Mouse (Mus musculus): ENCODE measurements around the gene Btn1a1. TPM values are rescaled to one million over a fixed set of nuclear protein-coding genes. Genes with fewer than 3 reads are reported as not detected.
A peak's percentile ranks its signal among the peaks of the same experiment; 100 is the strongest.

The Btn1a1 gene
- total RNA-seq, 4 experiments from 2014 or later, result not detected

GRCm38 (mm10) chr13:23438521-23438920 lies 27.2 kb downstream of the Btn1a1 start:
- DNase-seq (ENCODE audit: low spot score in 2 of 2), result no peak

- DNase-seq (ENCODE audit: low spot score in 2 of 2), result peak; percentile 76 to 79
Observed at GRCm38 (mm10) chr13:23437908-23438307, 27.8 kb downstream of the Btn1a1 start.

GRCm38 (mm10) chr13:23436861-23437822 lies 28.6 kb downstream of the Btn1a1 start:
- peak in 1 of 2 experiments; percentile 36 for DNase-seq (ENCODE audit: low spot score in 2 of 2)

- DNase-seq (ENCODE audit: low spot score in 2 of 2), result no peak
Observed at GRCm38 (mm10) chr13:23436231-23436661, 29.5 kb downstream of the Btn1a1 start.

GRCm38 (mm10) chr13:23435676-23436075 lies 30.0 kb downstream of the Btn1a1 start:
- DNase-seq (ENCODE audit: low spot score in 2 of 2), result no peak

- DNase-seq (ENCODE audit: low spot score in 2 of 2), result no peak
Observed at GRCm38 (mm10) chr13:23435241-23435640, 30.5 kb downstream of the Btn1a1 start.

- DNase-seq (ENCODE audit: low spot score in 2 of 2), result no peak
Observed at GRCm38 (mm10) chr13:23434426-23434825, 31.3 kb downstream of the Btn1a1 start.

GRCm38 (mm10) chr13:23433801-23434200 lies 31.9 kb downstream of the Btn1a1 start:
- no peak for DNase-seq (ENCODE audit: low spot score in 2 of 2)

- DNase-seq (ENCODE audit: low spot score in 2 of 2), result no peak
Observed at GRCm38 (mm10) chr13:23433206-23433605, 32.5 kb downstream of the Btn1a1 start.

- peak; percentile 92 to 94 for DNase-seq (ENCODE audit: low spot score in 2 of 2)
Observed at GRCm38 (mm10) chr13:23432562-23433201, 33.0 kb downstream of the Btn1a1 start.

- peak; percentile 59 to 72 for DNase-seq (ENCODE audit: low spot score in 2 of 2)
Observed at GRCm38 (mm10) chr13:23431351-23431771, 34.3 kb downstream of the Btn1a1 start.

- peak; percentile 59 to 69 for DNase-seq (ENCODE audit: low spot score in 2 of 2)
Observed at GRCm38 (mm10) chr13:23430734-23431133, 35.0 kb downstream of the Btn1a1 start.

- DNase-seq (ENCODE audit: low spot score in 2 of 2), result no peak
Observed at GRCm38 (mm10) chr13:23429771-23430380, 35.8 kb downstream of the Btn1a1 start.

- DNase-seq (ENCODE audit: low spot score in 2 of 2), result no peak
Observed at GRCm38 (mm10) chr13:23428166-23428993, 37.3 kb downstream of the Btn1a1 start.

- DNase-seq (ENCODE audit: low spot score in 2 of 2), result no peak
Observed at GRCm38 (mm10) chr13:23427401-23427910, 38.2 kb downstream of the Btn1a1 start.

- DNase-seq (ENCODE audit: low spot score in 2 of 2), result no peak
Observed at GRCm38 (mm10) chr13:23426922-23427321, 38.8 kb downstream of the Btn1a1 start.

GRCm38 (mm10) chr13:23426335-23426734 lies 39.4 kb downstream of the Btn1a1 start:
- DNase-seq (ENCODE audit: low spot score in 2 of 2), result no peak

GRCm38 (mm10) chr13:23425505-23425904 lies 40.2 kb downstream of the Btn1a1 start:
- no peak for DNase-seq (ENCODE audit: low spot score in 2 of 2)

GRCm38 (mm10) chr13:23424494-23425325 lies 41.0 kb downstream of the Btn1a1 start:
- DNase-seq (ENCODE audit: low spot score in 2 of 2), result peak; percentile 89

- DNase-seq (ENCODE audit: low spot score in 2 of 2), result no peak
Observed at GRCm38 (mm10) chr13:23424052-23424380, 41.7 kb downstream of the Btn1a1 start.

Data from gastrocnemius, adult 8-10 months (tissue).